Mouse (Mus musculus): ENCODE data around the gene Nhsl2.

GRCm38 (mm10) chrX:101889384-101889783 is 40.2 kb downstream of the Nhsl2 start:
- no peak for TF ChIP-seq CTCF (IDR thresholded peaks at IDR 0.05; ENCODE audit: low read depth, low read length)
- TF ChIP-seq POLR2A (IDR thresholded peaks at IDR 0.05; ENCODE audit: extremely low read depth, insufficient read depth, low read length): no peak
